Mouse (Mus musculus) cortical plate, adult 2 months (tissue): ENCODE measurements at regions not wholly inside any gene's neighbourhood (a gene's known extent, or its start where the extent isn't known, plus 50 kb on each side); places are given as distances from the start of the nearest gene placed in this dataset.

ENCODE experiments used
- CTCF ChIP-seq: fragments of 200-500 bp; IDR thresholded peaks from 2 replicates; pipeline ENCODE4 v1.5.1; 2011; ENCODE audit warnings: mild to moderate bottlenecking, control low read depth, low read length; ENCODE audit not compliant: insufficient read depth; ENCODE audit errors: extremely low read depth
- POLR2A ChIP-seq: fragments of 200-500 bp; IDR thresholded peaks from 2 replicates; pipeline ENCODE4 v1.6.1; 2011; ENCODE audit warnings: mild to moderate bottlenecking, low read length, control low read depth; ENCODE audit not compliant: insufficient read depth; ENCODE audit errors: extremely low read depth

GRCm38 (mm10) chr7:136180996-136181395 is 464.8 kb upstream of the Mki67 start:
- TF ChIP-seq CTCF (no peak), POLR2A (no peak)
